In genomic region chr8:79584966-79585365, GRCm38 (mm10) we compare ENCODE assay signal across 8 mouse cellular contexts. TPM values are rescaled to one million over a fixed set of nuclear protein-coding genes. Genes with fewer than 3 reads are reported as not detected.
DNase-seq lines count a peak whose midpoint lies in the region; ATAC-seq and TF ChIP-seq lines count a peak whose summit lies in the region.

No protein-coding gene starts in this region.

- no peak overlapping the region for H3K4me3 ChIP-seq in ES-E14 (ENCODE audit: insufficient read depth in 1 of 2, low read depth in 1 of 2, low read length in 2 of 2, poor library complexity in 1 of 2, severe bottlenecking in 1 of 2)
- no peak overlapping the region for H3K4me3 ChIP-seq in neural tube, embryonic 14.5 days (ENCODE audit: low read depth, low read length)

- H3K36me3 ChIP-seq in ES-E14 (ENCODE audit: control insufficient read depth, insufficient read depth, low read length, poor library complexity, severe bottlenecking), result no peaks in the 10 kb centered on the region
- no peaks in the 10 kb centered on the region for H3K36me3 ChIP-seq in neural tube, embryonic 14.5 days (ENCODE audit: control insufficient read depth, insufficient read depth, low read length)

- no peak overlapping the region for H3K27ac ChIP-seq in ES-E14 (ENCODE audit: insufficient read depth, low read depth, low read length, poor library complexity, severe bottlenecking)
- H3K27ac ChIP-seq in neural tube, embryonic 14.5 days (ENCODE audit: low read depth, low read length), result no peak overlapping the region

- H3K4me2 ChIP-seq in neural tube, embryonic 14.5 days (ENCODE audit: low read depth, low read length), result no peak overlapping the region

- in situ Hi-C loops in ES-E14 (cut with MboI; ENCODE audit: low sequenced_read_pairs in 2 of 2, unreplicated experiment in 2 of 2), result no loop called here

- H3K9ac ChIP-seq in ES-E14 (ENCODE audit: insufficient read depth, low read depth, low read length, poor library complexity, severe bottlenecking), result no peak overlapping the region
- H3K9ac ChIP-seq in neural tube, embryonic 14.5 days (replicated peaks; ENCODE audit: low read depth, low read length), result no peak overlapping the region

- DNase-seq in 3T3-L1 (ENCODE audit: low read depth, low spot score), result peak; percentile 92
- DNase-seq in ES-E14 (ENCODE audit: low read depth, low spot score), result peak; percentile 47
- DNase-seq in cerebellum, adult 18-20 months, result peak; percentile 37 to 43
- peak; percentile 20 to 40 for DNase-seq in frontal cortex, postnatal 14 days (ENCODE audit: low spot score in 2 of 2)
- DNase-seq in induced T-regulatory cell, adult 2 months (ENCODE audit: low read depth), result peak; percentile 34
- DNase-seq in left cerebral cortex, postnatal 14 days (ENCODE audit: low spot score in 2 of 2), result peak; percentile 67 to 74

- peak; percentile 66; the same call in 1 of the 2 replicates for ATAC-seq in neural tube, embryonic 14.5 days (ENCODE audit: low read depth)
- no peak for ATAC-seq in erythroblast, adult 5-6 weeks (replicated peaks; ENCODE audit: low FRiP score, poor library complexity, severe bottlenecking)

- intact Hi-C loops in left cerebral cortex, postnatal 14 days (cut with DNase I), result loop anchor here (2.0 kb wide), 1 partner anchor 288 kb away; no protein-coding TSS in a partner anchor

- no peaks in the 10 kb centered on the region for H3K4me1 ChIP-seq in ES-E14 (ENCODE audit: control insufficient read depth in 2 of 2, insufficient read depth in 2 of 2, low read length in 2 of 2, poor library complexity in 1 of 2)
- no peaks in the 10 kb centered on the region for H3K4me1 ChIP-seq in neural tube, embryonic 14.5 days (ENCODE audit: control insufficient read depth, insufficient read depth, low read length)

- H3K27me3 ChIP-seq in neural tube, embryonic 14.5 days (ENCODE audit: control insufficient read depth, insufficient read depth, low read length), result no peaks in the 10 kb centered on the region

- H3K9me3 ChIP-seq in ES-E14 (ENCODE audit: control insufficient read depth, insufficient read depth, low read depth, low read length), result no peaks in the 10 kb centered on the region
- H3K9me3 ChIP-seq in neural tube, embryonic 14.5 days (ENCODE audit: control insufficient read depth, low read length), result no peaks in the 10 kb centered on the region

- WGBS in neural tube, embryonic 14.5 days, result 40% methylated on average over 3 of the region's 3 CpGs

TF ChIP-seq in ES-E14, 5 proteins besides CTCF, POLR2A, EP300 and RAD21:
- TF ChIP-seq MAFK (IDR thresholded peaks at IDR 0.05; ENCODE audit: insufficient read depth, low read depth, low read length) (no peak), ZNF384 (IDR thresholded peaks at IDR 0.05; ENCODE audit: low read depth, low read length) (no peak), ZC3H11A (IDR thresholded peaks at IDR 0.05; ENCODE audit: borderline replicate concordance, low read depth, low read length) (peak; percentile 63; the same call in 1 of the 2 replicates)

RNA-seq across cellular contexts. Expression of gene Otud4, which starts 54.5 kb away (rescaled TPM):
- 58.9 and 74.2 TPM in 2 replicates for total RNA-seq in ES-E14 (2012; rRNA removed)
- total RNA-seq in left cerebral cortex, postnatal 14 days (2021), result 10 to 100 TPM; 36.8 to 44.4 TPM
- polyA plus RNA-seq in neural tube, embryonic 14.5 days (2014; fragmentation: Nextera tagmentation; extraction: Ambion mirVana), result 21.1 and 21.8 TPM in 2 replicates
- 14.8 and 15.6 TPM in 2 replicates for total RNA-seq in erythroblast, adult 5-6 weeks (2015; ENCODE audit: low replicate concordance)
- 21.6 and 23.8 TPM in 2 replicates for total RNA-seq in erythroblast, adult 5-6 weeks (2017; ENCODE audit: low replicate concordance)

Comparison
In these comparisons a context has a peak if more than half of its experiments do, and no peak if none do; other contexts are left out.
1. DNase-seq: peak in every context shown above with its lines; median percentile 92 in 3T3-L1; 70 in left cerebral cortex, postnatal 14 days; 47 in ES-E14; 40 in cerebellum, adult 18-20 months; 34 in induced T-regulatory cell, adult 2 months; 30 in frontal cortex, postnatal 14 days.